Mouse (Mus musculus): ENCODE measurements at regions not wholly inside any gene's neighbourhood (a gene's known extent, or its start where the extent isn't known, plus 50 kb on each side); places are given as distances from the start of the nearest gene placed in this dataset.
A peak's percentile ranks its signal among the peaks of the same experiment; 100 is the strongest.

DNA sequence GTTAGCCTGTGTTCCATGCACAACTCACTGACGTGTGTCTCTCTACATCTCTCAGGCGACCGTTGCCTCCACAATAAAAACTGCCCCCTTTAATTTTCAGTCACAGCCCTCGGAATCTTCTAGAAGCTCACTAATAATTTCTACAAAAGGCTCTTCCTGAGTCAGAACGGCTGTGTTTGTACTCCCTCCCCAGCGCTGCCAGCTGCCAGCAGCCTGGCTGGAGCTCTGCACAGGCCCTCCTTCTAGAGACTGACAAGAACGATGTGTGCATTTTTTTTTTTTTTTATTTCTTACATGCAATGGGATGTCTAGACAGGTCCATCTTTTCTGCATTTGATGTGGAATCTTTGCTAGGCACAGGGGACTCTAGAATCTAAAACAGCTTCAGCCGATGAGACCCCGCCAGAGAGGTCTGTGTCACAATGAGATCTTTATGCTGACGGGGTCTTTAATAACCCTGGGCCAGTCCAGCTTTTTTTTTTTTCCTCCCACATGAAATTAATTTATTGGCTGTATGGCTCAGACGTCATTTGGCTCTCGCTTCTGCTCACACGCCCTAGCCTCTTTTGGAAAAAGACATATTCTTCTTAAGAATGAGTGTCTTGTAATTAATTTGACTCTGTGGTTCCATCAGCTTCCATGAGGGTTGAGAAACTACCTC lies 185.8 kb upstream of the Zfp507 start:
- DNase-seq (ENCODE audit: extremely low read depth, low read depth), result no peak

DNA sequence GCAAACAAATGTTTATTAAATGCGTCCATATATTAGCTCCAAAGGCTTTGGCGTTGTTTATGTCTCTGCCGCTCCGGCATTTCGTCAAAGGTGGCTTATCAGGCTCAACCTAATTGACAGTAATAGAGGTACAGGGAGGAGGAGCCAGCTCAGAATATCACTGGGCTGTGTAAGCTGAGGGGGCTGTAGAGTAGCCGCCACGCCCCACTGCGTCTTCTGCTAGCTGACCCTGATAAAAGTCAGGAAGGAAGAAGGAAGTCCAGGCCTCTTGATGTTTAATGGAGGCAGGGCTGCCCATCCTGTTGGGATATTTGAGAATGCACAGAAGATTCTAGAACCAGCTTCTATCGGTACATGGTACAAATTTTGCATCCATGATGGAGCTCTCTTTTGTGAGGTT lies 175.2 kb upstream of the Zfp507 start:
- DNase-seq (ENCODE audit: extremely low read depth, low read depth), result no peak

GRCm38 (mm10) chr7:35958731-35959130 lies 155.9 kb upstream of the Zfp507 start:
- DNase-seq (ENCODE audit: extremely low read depth, low read depth), result no peak

DNA sequence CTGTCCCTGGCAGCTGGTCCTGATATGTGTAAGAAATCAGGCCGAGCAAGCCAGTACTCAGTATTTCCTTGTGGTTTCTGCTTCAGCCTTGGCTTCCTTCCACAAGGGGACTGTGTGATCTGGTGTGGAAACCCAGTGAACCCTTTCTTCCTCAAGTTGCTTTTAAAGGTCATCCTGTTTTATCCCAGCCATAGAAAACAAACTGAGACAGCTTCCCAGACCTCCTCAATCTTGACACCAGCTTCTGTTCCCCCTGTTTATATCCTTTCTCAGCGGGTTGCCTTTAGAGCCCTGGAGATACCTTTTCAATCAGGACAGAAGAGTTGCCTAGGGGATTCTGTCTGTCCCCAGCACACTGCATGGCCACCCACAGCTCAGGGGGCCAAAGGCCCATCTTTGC lies 155.2 kb upstream of the Zfp507 start:
- DNase-seq (ENCODE audit: extremely low read depth, low read depth), result no peak

- no peak for DNase-seq (ENCODE audit: extremely low read depth, low read depth)
Observed at GRCm38 (mm10) chr7:35948794-35949193, 146.0 kb upstream of the Zfp507 start.

GRCm38 (mm10) chr7:35948389-35948788 lies 145.6 kb upstream of the Zfp507 start:
- DNase-seq (ENCODE audit: extremely low read depth, low read depth), result no peak

DNA sequence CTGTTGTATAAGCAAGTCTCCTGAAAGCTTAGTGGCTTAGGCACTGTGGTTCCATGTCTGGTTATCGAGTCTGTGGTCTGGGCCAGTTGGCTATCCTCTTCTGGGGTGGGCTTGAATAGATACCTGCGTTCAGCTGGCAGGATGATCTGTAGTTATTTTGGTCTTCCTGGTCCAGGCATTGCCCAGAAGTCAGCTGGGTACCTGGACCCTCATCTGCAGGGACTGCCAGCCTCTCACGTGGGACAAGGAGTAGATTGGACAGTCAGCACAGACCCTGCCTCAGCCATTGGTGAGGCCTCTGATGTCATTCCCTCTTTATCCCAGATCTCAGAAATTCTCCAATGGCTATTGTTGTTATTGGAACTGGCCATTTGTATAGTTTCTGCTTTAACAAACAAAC lies 138.3 kb upstream of the Zfp507 start:
- no peak for DNase-seq (ENCODE audit: extremely low read depth, low read depth)

DNA sequence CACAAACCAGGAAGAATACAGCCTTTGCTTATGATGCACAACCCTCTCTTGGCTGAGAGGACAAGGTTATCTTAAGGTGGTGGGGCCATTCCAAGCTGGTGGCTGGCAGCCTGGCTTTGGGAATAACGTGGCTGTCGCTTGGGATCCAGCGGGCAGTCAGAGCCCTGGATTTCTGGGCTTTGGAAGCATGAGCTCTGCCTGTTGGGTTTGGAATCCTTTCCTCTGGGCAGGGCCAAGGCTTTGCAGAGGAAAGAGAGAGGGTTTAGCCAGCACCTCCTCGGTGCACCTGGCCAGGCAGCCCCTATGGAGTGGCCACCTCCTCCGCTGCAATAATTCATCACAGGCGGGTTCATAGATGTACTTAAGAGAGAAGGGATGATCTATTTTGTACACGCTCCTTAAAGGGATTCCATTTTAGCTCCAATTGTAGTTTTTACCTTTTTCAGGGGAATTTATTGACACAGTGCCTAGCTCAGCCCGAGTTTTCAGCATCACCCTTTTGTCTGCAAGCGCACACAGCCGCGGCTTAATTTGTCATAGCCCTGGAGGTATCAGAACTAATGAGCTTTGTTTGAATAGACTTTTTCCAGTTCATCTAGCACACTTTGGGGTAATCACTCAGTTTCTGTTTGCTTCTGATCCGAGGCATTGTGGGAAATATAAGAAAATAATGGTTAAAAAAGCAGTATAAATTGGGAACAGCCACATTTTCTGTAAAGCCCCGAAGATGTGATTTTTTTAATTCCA lies 135.5 kb upstream of the Zfp507 start:
- no peak for DNase-seq (ENCODE audit: extremely low read depth, low read depth)

- no peak for DNase-seq (ENCODE audit: extremely low read depth, low read depth)
Observed at GRCm38 (mm10) chr7:35926749-35927148, 123.9 kb upstream of the Zfp507 start.

DNA sequence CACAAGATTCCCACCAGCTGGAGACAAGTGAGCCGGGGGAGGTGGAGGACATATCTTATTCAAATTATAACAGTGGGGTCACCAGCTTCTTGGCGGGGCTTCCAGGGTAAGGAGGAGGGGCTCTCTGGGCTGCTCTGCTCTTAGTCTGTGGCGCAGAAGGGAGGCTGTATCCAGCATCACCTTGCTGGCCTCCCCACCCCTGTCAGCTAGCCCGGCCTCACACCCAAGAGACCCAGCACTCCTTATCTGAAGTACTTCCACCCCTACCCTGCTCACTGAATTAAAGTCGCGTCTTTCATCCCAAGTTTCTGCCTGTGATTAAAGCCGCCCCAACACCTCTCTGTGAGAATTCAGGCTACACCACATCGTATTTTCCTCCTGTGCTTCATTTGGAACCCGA lies 119.8 kb upstream of the Zfp507 start:
- no peak for DNase-seq (ENCODE audit: extremely low read depth, low read depth)

DNA sequence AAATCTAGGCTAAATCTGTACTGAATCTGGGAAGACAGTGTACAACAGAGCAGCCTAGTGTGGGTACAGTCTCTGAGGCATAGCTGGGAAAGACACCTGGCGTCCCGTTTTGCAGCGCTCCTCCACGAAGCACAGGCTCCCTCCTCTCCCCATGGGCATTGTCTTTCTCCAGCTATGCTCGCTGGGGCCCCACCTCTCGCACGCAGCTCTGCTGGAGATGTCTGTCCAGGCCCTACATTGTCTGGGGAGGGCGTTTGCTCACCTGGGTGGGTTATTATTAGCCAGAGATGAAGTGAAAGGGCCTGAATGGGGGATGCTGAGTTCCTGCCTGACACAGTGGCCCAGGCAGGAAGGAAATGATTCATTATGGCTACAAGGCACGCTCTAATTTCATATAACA lies 118.1 kb upstream of the Zfp507 start:
- no peak for DNase-seq (ENCODE audit: extremely low read depth, low read depth)

GRCm38 (mm10) chr7:35920194-35920609 lies 117.4 kb upstream of the Zfp507 start:
- no peak for DNase-seq (ENCODE audit: extremely low read depth, low read depth)

GRCm38 (mm10) chr7:35910109-35910706 lies 107.4 kb upstream of the Zfp507 start:
- no peak for DNase-seq (ENCODE audit: extremely low read depth, low read depth)

GRCm38 (mm10) chr7:35901942-35902381 lies 99.2 kb upstream of the Zfp507 start:
- no peak for DNase-seq (ENCODE audit: extremely low read depth, low read depth)

DNA sequence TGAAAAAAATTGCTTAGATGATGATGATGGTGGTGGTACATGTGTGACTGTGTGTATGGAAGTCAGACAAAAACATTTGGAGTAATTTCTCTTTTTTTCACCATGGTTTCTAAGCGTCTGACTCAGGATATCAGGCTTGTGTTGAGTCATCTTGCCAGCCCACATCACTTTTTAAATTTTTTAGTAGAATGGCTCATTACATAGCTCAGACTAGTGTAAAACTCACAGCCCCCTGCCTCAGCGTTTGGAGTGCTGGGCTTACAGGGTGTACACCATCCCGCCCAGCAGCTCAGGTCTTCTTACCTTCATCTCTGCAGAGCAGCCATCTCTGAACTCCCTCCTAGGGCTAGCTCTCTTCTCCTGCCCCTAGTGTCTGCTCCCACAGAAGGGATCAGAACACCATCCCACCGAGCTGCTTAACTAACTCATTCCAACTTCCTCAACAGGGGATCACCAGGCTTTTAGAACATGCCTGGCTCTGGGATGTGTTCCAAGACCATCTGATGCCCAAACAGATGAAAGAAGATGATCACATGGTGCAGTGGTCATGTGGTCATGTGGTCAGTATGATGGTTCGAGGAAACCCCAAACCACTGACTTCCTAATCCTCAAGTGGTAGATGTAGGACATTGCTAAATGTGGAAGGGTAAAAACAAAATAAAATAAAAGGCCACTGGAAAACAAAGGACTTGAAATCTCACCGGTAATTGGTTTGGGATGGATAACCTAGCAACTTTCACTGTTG lies 96.1 kb upstream of the Zfp507 start:
- no peak for DNase-seq (ENCODE audit: extremely low read depth, low read depth)

DNA sequence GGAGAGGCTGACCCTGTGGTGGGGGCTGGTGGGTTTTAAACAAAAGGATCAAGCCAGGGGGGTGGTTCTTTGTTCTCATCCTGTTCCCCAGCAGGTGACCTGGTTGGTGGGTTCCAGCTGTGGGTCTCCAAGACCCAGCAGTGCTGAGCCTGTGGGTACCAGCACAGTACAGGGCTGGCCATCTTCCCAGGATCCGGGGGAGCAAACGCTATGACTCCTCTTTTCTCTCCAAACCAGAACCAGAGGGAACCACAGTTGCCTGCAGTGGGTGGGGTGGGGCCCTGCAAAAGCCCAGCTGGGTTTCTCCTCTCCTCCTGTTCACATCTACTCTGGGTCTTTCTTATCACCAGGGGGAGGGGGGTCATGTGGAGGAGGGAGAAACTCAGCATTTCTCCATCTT lies 90.5 kb upstream of the Zfp507 start:
- no peak for DNase-seq (ENCODE audit: extremely low read depth, low read depth)

DNA sequence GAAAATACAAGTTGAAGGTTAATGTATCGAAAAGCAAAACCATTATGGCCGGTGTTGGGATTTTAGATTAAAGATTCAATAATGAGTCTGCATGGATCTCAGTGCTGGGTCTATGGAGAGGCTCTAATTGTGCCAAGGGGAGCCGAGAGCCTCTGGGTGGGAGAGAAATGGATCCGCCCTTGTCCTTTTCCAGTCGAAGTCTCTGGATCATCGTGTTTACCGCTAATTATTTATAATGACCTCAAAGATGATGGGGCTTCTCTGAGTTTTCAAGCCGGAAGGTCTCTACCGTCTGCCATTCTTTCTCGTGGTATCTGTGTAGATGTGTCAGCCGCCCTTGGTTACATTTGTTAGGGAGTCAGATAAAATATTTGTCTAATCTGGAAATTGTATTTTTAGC lies 83.2 kb upstream of the Zfp507 start:
- DNase-seq (ENCODE audit: extremely low read depth, low read depth), result no peak

GRCm38 (mm10) chr7:35879755-35880304 lies 77.0 kb upstream of the Zfp507 start:
- DNase-seq (ENCODE audit: extremely low read depth, low read depth), result no peak

DNA sequence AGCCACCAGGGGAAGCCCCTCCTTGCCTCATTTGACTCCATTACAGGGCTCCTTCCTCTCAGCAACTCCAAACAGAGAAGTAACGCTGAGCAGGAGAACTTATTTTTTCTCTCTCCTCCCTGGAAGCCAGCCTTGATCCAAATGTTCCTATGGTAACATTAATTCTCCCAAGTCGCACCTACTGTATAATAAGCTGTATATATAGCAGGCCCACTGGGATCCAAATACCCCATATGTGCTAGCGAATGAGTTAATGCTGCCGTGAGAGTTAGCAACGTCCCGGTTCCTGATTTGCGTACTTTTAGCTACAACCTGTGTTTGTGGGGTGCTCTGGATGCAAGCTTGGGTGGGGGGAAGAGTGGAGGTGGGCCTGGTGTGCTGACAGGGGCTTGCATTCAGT lies 75.4 kb upstream of the Zfp507 start:
- no peak for DNase-seq (ENCODE audit: extremely low read depth, low read depth)

GRCm38 (mm10) chr7:35861049-35861448 lies 58.2 kb upstream of the Zfp507 start:
- DNase-seq (ENCODE audit: extremely low read depth, low read depth), result no peak

DNA sequence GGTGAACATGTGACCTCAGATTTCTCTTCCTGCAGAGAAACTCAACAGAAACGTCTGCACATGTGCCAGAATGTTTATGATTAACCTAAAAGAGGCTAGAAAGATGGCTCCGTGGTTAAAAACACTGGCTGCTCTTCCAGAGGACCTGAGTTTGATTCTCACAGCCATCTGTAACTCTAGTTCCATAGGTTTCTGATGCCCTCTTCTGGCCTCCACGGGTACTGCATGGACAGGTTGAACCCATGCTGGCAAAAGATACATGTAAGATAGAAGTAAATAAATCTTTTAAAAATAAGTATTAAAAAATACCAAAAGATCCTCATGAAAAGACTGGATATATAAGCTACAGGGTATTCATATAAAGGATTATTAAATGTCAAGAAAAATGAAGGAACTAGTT lies 56.8 kb upstream of the Zfp507 start:
- DNase-seq (ENCODE audit: extremely low read depth, low read depth), result peak; percentile 9

DNA sequence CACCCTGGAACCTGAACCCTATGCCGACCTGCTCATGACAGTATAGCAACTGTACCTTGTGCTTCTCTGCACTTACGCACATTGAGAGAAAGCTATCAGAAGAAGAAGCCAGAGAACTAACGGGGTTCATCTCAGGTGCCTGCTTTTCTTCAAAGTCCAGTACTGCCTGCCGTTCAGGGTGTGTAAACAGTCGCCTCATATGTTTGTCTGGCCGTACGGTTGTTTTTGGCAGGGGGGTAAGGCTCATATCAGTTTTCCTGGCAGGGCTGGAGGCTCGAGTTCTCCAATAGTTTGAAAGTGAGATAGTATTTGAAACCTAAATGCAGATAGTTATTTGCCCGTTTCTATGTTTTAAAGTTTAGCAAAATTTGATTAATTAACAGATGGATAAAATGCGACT lies 54.9 kb upstream of the Zfp507 start:
- no peak for DNase-seq (ENCODE audit: extremely low read depth, low read depth)
